Mouse (Mus musculus) ES-Bruce4 (cell line): ENCODE measurements around the gene Degs2.

Source experiments
- CTCF ChIP-seq: IDR thresholded peaks from one replicate; pipeline ENCODE4 v1.8.1; 2011; ENCODE audit warnings: low read depth, low read length
- EP300 ChIP-seq: IDR thresholded peaks from 2 replicates; pipeline ENCODE4 v1.6.1; 2011; ENCODE audit warnings: low read depth, low read length; ENCODE audit not compliant: insufficient read depth
- POLR2A ChIP-seq: IDR thresholded peaks from one replicate; pipeline ENCODE4 v1.8.1; 2011; ENCODE audit warnings: low read length; ENCODE audit not compliant: insufficient read depth

- no peak for TF ChIP-seq EP300
- TF ChIP-seq POLR2A: no peak
- TF ChIP-seq CTCF: no peak
Observed at GRCm38 (mm10) chr12:108673546-108673945, 28.6 kb downstream of the Degs2 start.
